Mouse (Mus musculus) liver, adult 2 months (tissue): ENCODE measurements around the gene Prune1. TPM values are rescaled to one million over a fixed set of nuclear protein-coding genes. Genes with fewer than 3 reads are reported as not detected.

Experiments used
- DNase-seq: peaks from one replicate; pipeline ENCODE4 v3.0.0-alpha.2; 2011; ENCODE audit warnings: low read depth, low spot score; ENCODE audit errors: extremely low read depth
- H3K27ac ChIP-seq: fragments of 200-500 bp; replicated peaks from 2 replicates; pipeline ENCODE4 v1.5.1; 2012; ENCODE audit warnings: low read depth, mild to moderate bottlenecking, control low read depth, inconsistent platforms, low read length; ENCODE audit not compliant: insufficient read depth
- H3K27me3 ChIP-seq: fragments of 200-500 bp; 2 replicates; pipeline ENCODE4 v1.6.1; 2012; ENCODE audit warnings: mild to moderate bottlenecking, moderate library complexity, low read length, inconsistent platforms; ENCODE audit not compliant: control insufficient read depth, insufficient read depth
- H3K36me3 ChIP-seq: fragments of 200-500 bp; 2 replicates; pipeline ENCODE4 v1.6.1; 2012; ENCODE audit warnings: low read length, inconsistent platforms; ENCODE audit not compliant: control insufficient read depth, insufficient read depth
- H3K4me1 ChIP-seq: fragments of 200-500 bp; 2 replicates; pipeline ENCODE4 v1.6.1; 2011; ENCODE audit warnings: low read length; ENCODE audit not compliant: control insufficient read depth, insufficient read depth
- H3K4me3 ChIP-seq: fragments of 200-500 bp; 2 replicates; pipeline ENCODE4 v1.5.1; 2011; ENCODE audit warnings: low read depth, mild to moderate bottlenecking, control low read depth, low read length, moderate library complexity; ENCODE audit not compliant: insufficient read depth
- H3K79me2 ChIP-seq: fragments of 200-500 bp; 2 replicates; pipeline ENCODE4 v1.6.1; 2012; ENCODE audit warnings: inconsistent platforms, mild to moderate bottlenecking, low read length, moderate library complexity; ENCODE audit not compliant: control insufficient read depth, insufficient read depth
- H3K9ac ChIP-seq: fragments of 200-500 bp; 2 replicates; pipeline ENCODE4 v1.6.1; 2012; ENCODE audit warnings: low read depth, mild to moderate bottlenecking, control low read depth, inconsistent platforms, low read length
- CTCF ChIP-seq: fragments of 200-500 bp; IDR thresholded peaks from 2 replicates; pipeline ENCODE4 v1.5.1; 2011; ENCODE audit warnings: low read depth, low read length, control low read depth
- POLR2A ChIP-seq: fragments of 200-500 bp; IDR thresholded peaks from 2 replicates; pipeline ENCODE4 v1.6.1; 2011; ENCODE audit warnings: low read length, control low read depth; ENCODE audit not compliant: insufficient read depth; ENCODE audit errors: extremely low read depth
- WGBS: fragments of 180-500 bp; shearing (Covaris S2); methylation state at CpG from one replicate; pipeline ENCODE4 v1.1.7; 2018; 5-methylcytosine and 5-hydroxymethylcytosine counted together
- polyA plus RNA-seq: library from polyadenylated mRNA; depleted of rRNA; stranded (reverse); fragments of >200 nt; gene quantifications from 2 replicates; pipeline ENCODE4 v1.2.3, GENCODE M21; 2012
- total RNA-seq: library from RNA; depleted of rRNA; stranded (reverse); fragments of >200 nt; gene quantifications from 2 replicates; pipeline ENCODE4 v1.2.3, GENCODE M21; 2014

The Prune1 gene
- total and polyA plus RNA-seq, 2 experiments = 7.6 to 11.3 TPM

- DNase-seq = peak; percentile 80
- Histone ChIP-seq H3K36me3 (peaks cover 12% of the 10 kb centered on the region), H3K27me3 (no peaks in the 10 kb centered on the region), H3K4me3 (peak overlapping the region; percentile 83), H3K79me2 (peaks cover 26% of the 10 kb centered on the region; the same call in 1 of the 2 replicates), H3K27ac (peak overlapping the region; percentile 97), H3K4me1 (peaks cover 26% of the 10 kb centered on the region), H3K9ac (peak overlapping the region; percentile 90)
- TF ChIP-seq POLR2A (peak; percentile 60), CTCF (no peak; the same call in 1 of the 2 replicates)
- WGBS = under 1% methylated on average over 51 of the region's 51 CpGs
Observed at GRCm38 (mm10) chr3:95282865-95283588, 1.2 kb upstream of the Prune1 start.

- Histone ChIP-seq H3K36me3 (peaks cover 6% of the 10 kb centered on the region; the same call in 1 of the 2 replicates), H3K4me3 (peak overlapping the region; percentile 83), H3K27me3 (no peaks in the 10 kb centered on the region), H3K79me2 (peaks cover 26% of the 10 kb centered on the region; the same call in 1 of the 2 replicates), H3K4me1 (peaks cover 28% of the 10 kb centered on the region), H3K27ac (peak overlapping the region; percentile 97), H3K9ac (peak overlapping the region; percentile 90)
- peak; percentile 92 for DNase-seq
- under 1% methylated on average over 11 of the region's 11 CpGs for WGBS
- TF ChIP-seq CTCF = no peak
- TF ChIP-seq POLR2A = no peak
Observed at GRCm38 (mm10) chr3:95282381-95282864, 547 bp upstream of the Prune1 start.

- Histone ChIP-seq H3K36me3 (no peaks in the 10 kb centered on the region), H3K79me2 (peaks cover 20% of the 10 kb centered on the region; the same call in 1 of the 2 replicates), H3K9ac (peak overlapping the region; percentile 92), H3K4me3 (peak overlapping the region; percentile 92; the same call in 1 of the 2 replicates), H3K27me3 (no peaks in the 10 kb centered on the region), H3K4me1 (peaks cover 28% of the 10 kb centered on the region), H3K27ac (peak overlapping the region; percentile 88)
- TF ChIP-seq POLR2A = no peak
- TF ChIP-seq CTCF = no peak
- peak; percentile 43 for DNase-seq
- WGBS = 11% methylated on average over 8 of the region's 8 CpGs
Observed at GRCm38 (mm10) chr3:95280747-95281146, 1.1 kb downstream of the Prune1 start.

GRCm38 (mm10) chr3:95277149-95277551 lies 4.7 kb downstream of the Prune1 start:
- no peak for TF ChIP-seq CTCF
- no peak for TF ChIP-seq POLR2A
- no peak overlapping the region for H3K4me3 ChIP-seq

GRCm38 (mm10) chr3:95276428-95276934 lies 5.4 kb downstream of the Prune1 start:
- Histone ChIP-seq H3K4me1 (peaks cover 17% of the 10 kb centered on the region), H3K27me3 (no peaks in the 10 kb centered on the region), H3K9ac (no peak overlapping the region), H3K79me2 (peaks cover 13% of the 10 kb centered on the region; the same call in 1 of the 2 replicates), H3K36me3 (no peaks in the 10 kb centered on the region), H3K4me3 (no peak overlapping the region), H3K27ac (peak overlapping the region; percentile 18; the same call in 1 of the 2 replicates)
- DNase-seq = no peak
- 76% methylated on average over 5 of the region's 5 CpGs for WGBS
- TF ChIP-seq CTCF = no peak
- no peak for TF ChIP-seq POLR2A

More at GRCm38 (mm10) chr3:95277149-95277551, 4.7 kb downstream of the Prune1 start:
- DNase-seq = peak; percentile 83
- WGBS = 25% methylated on average over 1 of the region's 1 CpGs
- H3K27ac ChIP-seq = peak overlapping the region; percentile 64
- H3K79me2 ChIP-seq = peaks cover 13% of the 10 kb centered on the region; the same call in 1 of the 2 replicates
- no peaks in the 10 kb centered on the region for H3K36me3 ChIP-seq
- no peak overlapping the region for H3K9ac ChIP-seq
- H3K27me3 ChIP-seq = no peaks in the 10 kb centered on the region
- peaks cover 17% of the 10 kb centered on the region for H3K4me1 ChIP-seq

- WGBS = 72% methylated on average over 6 of the region's 6 CpGs
- Histone ChIP-seq H3K36me3 (no peaks in the 10 kb centered on the region), H3K79me2 (peaks cover 13% of the 10 kb centered on the region; the same call in 1 of the 2 replicates), H3K4me3 (no peak overlapping the region), H3K27me3 (no peaks in the 10 kb centered on the region), H3K27ac (no peak overlapping the region), H3K9ac (no peak overlapping the region), H3K4me1 (peaks cover 17% of the 10 kb centered on the region)
- no peak for TF ChIP-seq CTCF
- no peak for TF ChIP-seq POLR2A
- DNase-seq = no peak
Observed at GRCm38 (mm10) chr3:95275161-95275560, 6.7 kb downstream of the Prune1 start.
